Mouse (Mus musculus) ovary, postnatal 14 days (tissue): Measurements from ENCODE around the gene Efnb2.

Experiments used
- DNase-seq: peaks from one replicate; pipeline ENCODE4 v3.0.0; 2022; ENCODE audit warnings: low spot score

The Efnb2 gene

GRCm38 (mm10) chr8:8661103-8661758, at the start of gene Efnb2:
Efnb2 (minus strand) TSS chr8:8661242.
- peak; percentile 97 for DNase-seq

GRCm38 (mm10) chr8:8704813-8705212, 43.8 kb upstream of the Efnb2 start:
- DNase-seq, result no peak

- DNase-seq, result no peak
These were observed 42.6 kb upstream of the Efnb2 start for GRCm38 (mm10) chr8:8703668-8704067.

GRCm38 (mm10) chr8:8700821-8701220, 39.8 kb upstream of the Efnb2 start:
- no peak for DNase-seq

- DNase-seq, result no peak
These were observed 39.2 kb upstream of the Efnb2 start for GRCm38 (mm10) chr8:8700229-8700628.

DNA sequence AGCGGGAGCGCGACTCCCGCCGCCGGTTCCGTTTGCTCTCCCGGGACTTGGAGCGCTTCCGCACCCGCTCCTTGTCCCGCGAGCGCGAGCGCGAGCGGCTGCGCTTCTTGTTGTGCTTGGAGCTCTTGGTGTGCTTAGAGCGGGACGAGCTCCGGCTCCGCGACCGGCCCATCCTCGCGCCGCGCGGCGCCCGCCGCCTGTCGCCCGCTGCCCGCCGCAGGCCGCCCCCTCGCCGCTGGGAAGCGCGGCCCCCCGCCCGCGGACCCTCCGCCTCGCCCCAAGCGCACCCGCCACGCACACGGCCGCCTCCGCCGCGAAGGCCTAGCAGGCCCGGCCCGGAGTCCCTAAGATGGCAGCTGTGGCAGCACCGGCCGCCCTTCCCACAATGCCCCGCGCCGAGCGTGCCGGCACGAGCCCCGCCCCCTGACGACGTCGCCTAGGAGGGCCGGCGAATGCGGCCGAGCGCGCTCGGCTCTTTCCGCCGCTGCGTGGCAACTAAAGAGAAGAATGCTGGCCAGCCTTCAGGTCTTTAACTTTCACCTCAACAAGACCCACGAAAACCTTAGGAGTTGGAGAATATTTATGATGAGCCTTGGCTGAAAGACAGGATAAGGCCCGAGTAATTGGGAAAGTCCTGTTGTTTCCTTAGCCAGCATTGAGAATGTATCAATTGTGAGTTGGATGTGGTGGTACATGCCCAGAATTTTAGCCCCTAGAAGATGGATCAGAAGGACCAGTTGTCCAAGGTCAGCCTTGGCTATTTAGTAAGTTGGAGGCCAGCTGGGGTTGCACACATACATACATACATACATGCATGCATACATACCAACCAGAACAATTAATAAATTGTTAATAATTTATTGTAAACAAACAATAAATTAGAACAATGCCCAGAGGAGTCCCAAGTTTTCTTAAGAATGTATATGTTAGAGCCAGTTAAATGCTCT, 29.4 kb upstream of the Efnb2 start, which contains the start of gene Arglu1:
Arglu1 (minus strand) TSS at position 376 of the 947 bp plus-strand sequence.
- peak; percentile 94 for DNase-seq

- DNase-seq, result peak; percentile 31
These were observed 28.6 kb upstream of the Efnb2 start for GRCm38 (mm10) chr8:8689454-8690145.

DNA sequence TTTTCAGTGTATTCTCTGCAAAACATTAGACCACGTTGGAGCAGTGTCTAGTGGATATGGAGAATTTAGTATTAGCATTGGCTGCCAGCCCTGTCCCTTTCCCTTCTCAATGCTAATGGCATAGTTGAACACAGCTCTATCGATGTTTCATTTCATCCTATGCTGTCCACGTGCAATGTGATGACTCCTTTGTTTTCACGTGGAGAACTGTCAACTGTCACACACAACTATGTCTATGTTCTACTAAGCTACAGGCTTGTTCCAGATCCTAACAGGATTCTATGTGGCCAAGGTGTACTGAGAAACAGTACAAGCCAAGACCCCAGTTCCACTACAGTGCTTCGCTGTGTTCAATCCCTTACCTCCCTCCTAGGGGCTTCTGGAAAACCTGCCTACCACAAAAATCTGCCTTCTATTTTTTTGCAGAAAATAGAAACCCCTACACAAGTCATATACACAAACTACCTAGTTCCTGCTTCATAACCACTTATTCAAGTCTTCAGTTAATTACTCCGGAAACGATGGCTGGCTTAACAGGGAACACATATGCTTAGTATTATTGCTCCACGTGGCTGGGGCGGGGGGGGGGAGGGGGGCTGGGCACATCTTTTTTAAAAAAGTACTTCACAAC, 27.9 kb upstream of the Efnb2 start:
- no peak for DNase-seq

DNA sequence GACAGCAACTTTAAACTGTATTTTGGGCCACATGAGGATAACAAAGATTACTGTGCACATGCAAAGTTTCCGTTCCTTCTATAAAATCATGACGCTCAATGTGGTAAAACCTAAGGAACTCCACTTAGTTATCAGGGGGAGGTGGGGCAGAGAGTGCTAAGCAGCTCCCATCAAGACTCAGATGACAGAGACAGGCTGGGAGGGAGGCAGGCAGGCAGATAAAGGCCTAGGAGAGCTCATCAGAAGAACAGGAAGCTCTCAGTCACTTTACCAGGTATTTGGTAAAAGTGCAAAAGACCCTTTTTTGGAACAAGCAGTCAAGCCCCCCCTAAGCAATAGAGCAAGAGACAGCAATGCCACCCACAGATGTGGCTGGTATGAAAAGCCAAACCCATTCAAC, 24.5 kb upstream of the Efnb2 start:
- no peak for DNase-seq

GRCm38 (mm10) chr8:8682697-8683096, 21.7 kb upstream of the Efnb2 start:
- DNase-seq, result no peak

DNA sequence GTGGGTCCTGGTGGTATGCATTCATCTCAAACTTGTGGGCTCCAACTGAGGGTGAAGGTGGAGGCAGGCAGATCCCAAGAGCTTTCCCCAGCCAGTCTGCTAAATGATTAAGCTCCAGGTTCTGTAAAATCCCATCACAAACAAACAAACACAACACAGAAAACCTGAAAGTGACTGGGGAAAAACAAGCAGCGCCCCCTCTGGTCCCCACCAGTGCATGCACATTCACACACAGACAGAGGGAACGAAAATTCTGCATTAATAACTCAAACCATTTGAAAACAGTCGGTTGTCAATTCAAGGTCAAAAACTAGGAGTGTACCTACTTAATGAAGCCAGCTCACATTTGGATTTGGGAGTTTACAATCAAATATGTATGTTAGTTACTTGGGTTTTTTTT, 17.2 kb upstream of the Efnb2 start:
- no peak for DNase-seq

DNA sequence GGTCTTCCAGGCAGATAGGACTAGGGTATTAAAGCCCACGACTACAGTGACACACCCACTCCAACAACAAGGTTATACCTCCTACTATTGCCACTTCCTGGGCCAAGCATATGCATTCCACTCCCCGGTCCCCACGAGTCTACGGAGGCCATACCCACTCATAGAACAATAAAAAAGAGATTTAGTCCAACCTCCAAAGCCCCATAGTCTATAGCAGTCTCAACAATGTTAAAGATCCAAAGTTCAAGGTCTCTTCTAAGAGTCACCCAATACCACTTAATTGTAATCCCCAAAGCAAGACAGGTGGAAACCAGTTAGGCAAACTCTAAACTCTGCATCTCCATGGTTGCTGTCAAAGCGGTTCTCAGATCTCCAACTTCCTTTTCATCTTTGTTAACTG, 13.8 kb upstream of the Efnb2 start:
- DNase-seq, result no peak

GRCm38 (mm10) chr8:8661759-8662138, 707 bp upstream of the Efnb2 start:
- peak; percentile 84 for DNase-seq

- DNase-seq, result peak; percentile 29
These were observed 539 bp downstream of the Efnb2 start for GRCm38 (mm10) chr8:8660307-8661098.

DNA sequence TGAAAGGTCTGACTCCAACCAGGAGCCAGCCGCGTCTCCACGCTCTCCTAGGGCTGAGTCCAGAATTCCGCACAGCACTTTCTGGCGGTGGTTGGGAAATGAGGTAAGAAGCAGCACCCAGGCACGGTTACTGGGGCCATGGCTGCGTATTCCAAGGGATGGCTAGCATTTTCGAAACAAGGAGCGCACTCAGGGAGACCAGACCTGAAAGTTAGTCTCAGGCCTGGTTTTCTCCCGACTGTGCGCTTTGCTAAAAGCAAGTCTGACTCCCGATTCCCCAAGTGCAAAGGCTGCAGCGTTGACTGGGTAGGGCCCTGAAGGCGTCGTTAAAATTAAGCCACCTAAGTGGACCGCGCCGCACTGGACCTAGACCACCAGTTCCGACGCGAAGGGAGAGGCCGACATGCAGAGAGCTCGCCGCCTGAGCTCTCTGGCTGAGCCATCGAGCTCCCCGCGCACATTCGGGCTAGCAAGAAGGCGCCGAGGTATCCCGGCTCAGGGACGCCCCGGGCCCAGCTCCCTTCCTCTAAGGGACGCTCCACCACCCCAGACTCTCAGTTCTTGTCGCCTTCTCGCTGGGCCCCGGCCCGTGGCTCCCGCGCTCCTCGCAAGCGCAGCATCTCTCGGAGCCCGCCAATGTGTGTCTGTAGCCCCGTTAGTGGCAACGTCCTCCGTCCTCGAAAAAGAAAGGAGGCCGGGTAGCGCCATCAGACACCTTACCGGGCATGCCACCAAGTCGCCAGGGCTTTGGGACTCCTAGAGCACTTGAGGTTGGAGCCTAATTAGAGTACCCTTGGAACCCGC, 1.3 kb downstream of the Efnb2 start:
- DNase-seq, result no peak

DNA sequence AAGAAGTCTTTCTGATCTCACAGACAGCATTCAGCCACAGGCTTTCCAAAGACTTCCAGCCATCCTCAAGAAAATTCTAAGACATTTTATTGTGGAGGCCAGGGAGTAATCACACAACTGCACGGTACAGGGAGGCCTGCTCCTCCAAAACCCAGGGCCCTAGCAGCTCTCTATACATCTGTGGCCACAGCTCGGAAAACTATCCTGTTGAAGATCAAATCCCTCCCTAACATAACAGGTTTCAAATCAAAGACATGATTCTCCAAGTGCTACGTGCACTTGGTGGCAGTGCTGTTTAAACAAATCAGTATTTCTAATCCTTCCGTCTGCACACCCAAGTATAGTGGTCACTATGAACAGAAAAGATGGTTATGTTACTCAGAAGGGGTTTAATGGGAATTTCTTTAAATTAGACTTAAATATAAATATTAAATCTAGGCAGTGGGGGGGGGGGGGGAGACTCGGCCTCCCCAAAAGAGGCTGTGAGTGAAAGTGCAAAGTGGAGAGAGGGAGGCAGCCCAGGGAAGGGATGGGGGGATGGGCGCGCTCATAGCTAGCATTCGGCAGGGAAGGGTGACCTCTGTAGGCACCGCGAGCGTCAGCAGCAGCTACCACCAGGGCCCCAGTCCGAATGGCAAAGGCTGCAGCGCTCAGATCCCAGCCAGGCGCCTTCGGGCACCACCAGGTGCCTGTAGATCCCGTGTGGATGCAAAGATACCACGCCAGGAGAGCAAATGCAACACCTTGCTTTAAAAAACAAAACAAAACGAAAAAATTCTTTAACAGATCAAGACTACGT, 2.4 kb downstream of the Efnb2 start:
- DNase-seq, result peak; percentile 75

- no peak for DNase-seq
These were observed 3.2 kb downstream of the Efnb2 start for GRCm38 (mm10) chr8:8657692-8658355.

- no peak for DNase-seq
These were observed 4.2 kb downstream of the Efnb2 start for GRCm38 (mm10) chr8:8656578-8657441.
